Mouse (Mus musculus): ENCODE results near the gene Kdm6b. TPM values are rescaled to one million over a fixed set of nuclear protein-coding genes. Genes with fewer than 3 reads are reported as not detected.

Kdm6b gene
- polyA plus RNA-seq, 1 experiment from 2014 or later: 17.4 TPM

GRCm38 (mm10) chr11:69410310-69411072 is 3.0 kb downstream of the Kdm6b start:
- H3K4me2 ChIP-seq: peak overlapping the region; percentile 97
- peak overlapping the region; percentile 74 for H3K9ac ChIP-seq (ENCODE audit: low read depth, low read length)
- WGBS: under 1% methylated on average over 41 of the region's 41 CpGs
- H3K27me3 ChIP-seq (replicated peaks; ENCODE audit: control insufficient read depth, insufficient read depth, low read length): no peaks in the 10 kb centered on the region
- H3K36me3 ChIP-seq (ENCODE audit: control insufficient read depth, insufficient read depth, low read length): peaks cover 17% of the 10 kb centered on the region
- peaks cover 48% of the 10 kb centered on the region for H3K4me1 ChIP-seq (replicated peaks; ENCODE audit: control insufficient read depth, insufficient read depth, low read length)
- H3K27ac ChIP-seq (ENCODE audit: low read depth, low read length): peak overlapping the region; percentile 95
- DNase-seq (ENCODE audit: low spot score) (peak; percentile 72), ATAC-seq (replicated peaks; ENCODE audit: low FRiP score) (peak; percentile 4)
- no peaks in the 10 kb centered on the region for H3K9me3 ChIP-seq (ENCODE audit: control insufficient read depth, low read length)
- H3K4me3 ChIP-seq (ENCODE audit: low read depth, low read length): peak overlapping the region; percentile 85

GRCm38 (mm10) chr11:69410045-69410309 is 3.5 kb downstream of the Kdm6b start:
- H3K4me1 ChIP-seq (replicated peaks; ENCODE audit: control insufficient read depth, insufficient read depth, low read length): peaks cover 43% of the 10 kb centered on the region
- H3K9ac ChIP-seq (ENCODE audit: low read depth, low read length): peak overlapping the region; percentile 74
- ATAC-seq (replicated peaks; ENCODE audit: low FRiP score) (no peak), DNase-seq (ENCODE audit: low spot score) (no peak)
- under 1% methylated on average over 18 of the region's 18 CpGs for WGBS
- H3K4me3 ChIP-seq (ENCODE audit: low read depth, low read length): peak overlapping the region; percentile 85
- no peaks in the 10 kb centered on the region for H3K9me3 ChIP-seq (ENCODE audit: control insufficient read depth, low read length)
- no peaks in the 10 kb centered on the region for H3K27me3 ChIP-seq (replicated peaks; ENCODE audit: control insufficient read depth, insufficient read depth, low read length)
- peaks cover 22% of the 10 kb centered on the region for H3K36me3 ChIP-seq (ENCODE audit: control insufficient read depth, insufficient read depth, low read length)
- peak overlapping the region; percentile 95 for H3K27ac ChIP-seq (ENCODE audit: low read depth, low read length)
- peak overlapping the region; percentile 97 for H3K4me2 ChIP-seq

DNA sequence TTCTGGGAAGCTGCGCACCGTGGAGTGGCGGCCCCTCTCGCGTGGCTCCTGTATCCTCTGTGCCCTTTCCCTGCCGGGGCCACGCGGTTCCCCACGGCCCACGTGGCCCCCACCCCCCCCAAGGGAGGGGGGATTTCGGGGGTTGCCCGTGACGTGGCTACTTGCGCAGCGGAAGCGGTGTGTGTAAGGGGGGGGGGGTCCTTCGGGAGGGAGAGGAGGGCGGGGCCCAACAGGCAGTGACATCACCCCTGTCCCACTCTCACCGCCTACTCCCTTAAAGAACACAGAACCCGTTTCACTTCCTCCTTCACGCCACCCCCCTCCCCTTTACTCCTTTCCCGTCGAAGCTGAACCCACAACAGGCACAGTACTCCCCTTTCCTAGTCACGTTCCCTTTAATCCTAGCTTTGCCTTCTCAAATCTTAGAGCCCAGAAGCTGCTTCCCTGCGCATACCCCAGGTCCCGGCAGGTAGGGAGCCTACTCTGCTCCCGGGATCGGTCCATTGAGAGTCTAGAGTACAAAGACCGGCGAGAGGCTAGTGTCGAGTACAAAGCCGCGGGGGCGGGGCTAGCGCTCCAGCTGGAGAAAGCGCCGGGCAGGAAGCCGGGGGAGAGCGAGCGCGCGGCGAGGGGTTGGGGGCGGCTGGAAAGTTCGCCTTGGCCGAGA is 4.0 kb downstream of the Kdm6b start:
- Histone ChIP-seq H3K9ac (ENCODE audit: low read depth, low read length) (peak overlapping the region; percentile 74), H3K4me1 (replicated peaks; ENCODE audit: control insufficient read depth, insufficient read depth, low read length) (peaks cover 38% of the 10 kb centered on the region), H3K4me3 (ENCODE audit: low read depth, low read length) (peak overlapping the region; percentile 85), H3K27me3 (replicated peaks; ENCODE audit: control insufficient read depth, insufficient read depth, low read length) (no peaks in the 10 kb centered on the region), H3K9me3 (ENCODE audit: control insufficient read depth, low read length) (no peaks in the 10 kb centered on the region), H3K4me2 (peak overlapping the region; percentile 97), H3K36me3 (ENCODE audit: control insufficient read depth, insufficient read depth, low read length) (peaks cover 26% of the 10 kb centered on the region), H3K27ac (ENCODE audit: low read depth, low read length) (peak overlapping the region; percentile 95)
- peak; percentile 53; the same call in 1 of the 2 replicates for ATAC-seq (replicated peaks; ENCODE audit: low FRiP score)
- under 1% methylated on average over 41 of the region's 46 CpGs for WGBS
- DNase-seq (ENCODE audit: low spot score): peak; percentile 89

GRCm38 (mm10) chr11:69408541-69409377 is 4.7 kb downstream of the Kdm6b start:
- H3K4me2 ChIP-seq: peak overlapping the region; percentile 97
- H3K4me3 ChIP-seq (ENCODE audit: low read depth, low read length): peak overlapping the region; percentile 85
- peak overlapping the region; percentile 95 for H3K27ac ChIP-seq (ENCODE audit: low read depth, low read length)
- peaks cover 32% of the 10 kb centered on the region for H3K36me3 ChIP-seq (ENCODE audit: control insufficient read depth, insufficient read depth, low read length)
- no peaks in the 10 kb centered on the region for H3K27me3 ChIP-seq (replicated peaks; ENCODE audit: control insufficient read depth, insufficient read depth, low read length)
- peaks cover 31% of the 10 kb centered on the region for H3K4me1 ChIP-seq (replicated peaks; ENCODE audit: control insufficient read depth, insufficient read depth, low read length)
- peak overlapping the region; percentile 74 for H3K9ac ChIP-seq (ENCODE audit: low read depth, low read length)
- no peaks in the 10 kb centered on the region for H3K9me3 ChIP-seq (ENCODE audit: control insufficient read depth, low read length)
- DNase-seq (ENCODE audit: low spot score): peak; percentile 78
- 0% methylated on average over 33 of the region's 33 CpGs for WGBS
- ATAC-seq (replicated peaks; ENCODE audit: low FRiP score): peak; percentile 76

- Histone ChIP-seq H3K27me3 (replicated peaks; ENCODE audit: control insufficient read depth, insufficient read depth, low read length) (no peaks in the 10 kb centered on the region), H3K36me3 (ENCODE audit: control insufficient read depth, insufficient read depth, low read length) (peaks cover 37% of the 10 kb centered on the region), H3K4me1 (replicated peaks; ENCODE audit: control insufficient read depth, insufficient read depth, low read length) (peaks cover 20% of the 10 kb centered on the region), H3K27ac (ENCODE audit: low read depth, low read length) (no peak overlapping the region), H3K4me3 (ENCODE audit: low read depth, low read length) (peak overlapping the region; percentile 85), H3K9ac (ENCODE audit: low read depth, low read length) (no peak overlapping the region), H3K9me3 (ENCODE audit: control insufficient read depth, low read length) (no peaks in the 10 kb centered on the region), H3K4me2 (peak overlapping the region; percentile 97)
- DNase-seq (ENCODE audit: low spot score) (no peak), ATAC-seq (replicated peaks; ENCODE audit: low FRiP score) (no peak)
- 83% methylated on average over 4 of the region's 4 CpGs for WGBS
Observed at GRCm38 (mm10) chr11:69407724-69408004, 5.8 kb downstream of the Kdm6b start.

DNA sequence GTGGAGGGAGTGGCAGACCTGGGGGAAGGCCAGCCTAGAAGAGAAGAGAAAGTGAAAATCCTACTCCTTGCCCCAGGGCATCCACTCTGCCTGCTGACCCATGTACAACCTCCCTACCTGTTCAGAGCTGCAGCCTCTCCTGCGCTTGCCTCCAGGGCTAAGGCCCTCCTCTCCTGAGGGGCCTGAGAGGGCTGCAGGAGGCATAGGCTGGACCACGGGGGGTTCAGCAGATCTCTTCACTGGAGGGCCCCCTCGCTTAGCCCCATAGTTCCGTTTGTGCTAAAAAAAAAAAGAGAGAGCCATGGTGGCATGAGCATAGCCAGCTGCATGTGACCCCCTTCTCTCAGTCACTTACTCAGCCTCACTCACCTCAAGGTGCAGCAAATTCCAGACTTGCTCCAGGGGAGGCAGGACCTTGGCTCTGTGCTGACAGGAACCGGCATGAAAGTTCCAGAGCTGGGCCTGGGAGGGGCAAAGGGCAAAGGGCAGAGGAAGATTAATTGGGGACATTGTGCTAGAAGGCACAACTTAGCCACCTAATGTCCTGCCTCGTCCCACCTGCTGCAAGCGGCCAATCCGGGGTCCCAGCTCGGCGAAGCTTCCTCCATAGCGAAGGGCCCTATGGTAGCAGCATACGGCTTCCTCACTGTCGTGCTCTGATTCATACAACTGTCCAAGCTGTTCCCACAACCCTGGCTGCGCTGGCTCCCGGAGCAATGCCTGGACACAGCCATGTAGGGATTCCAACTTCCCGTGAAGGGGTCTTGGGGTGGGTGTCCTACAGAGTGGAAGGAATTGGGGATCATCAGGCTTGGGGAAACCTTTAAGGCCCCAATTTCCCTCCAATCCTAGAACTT is 6.4 kb downstream of the Kdm6b start:
- Histone ChIP-seq H3K27ac (ENCODE audit: low read depth, low read length) (no peak overlapping the region), H3K27me3 (replicated peaks; ENCODE audit: control insufficient read depth, insufficient read depth, low read length) (no peaks in the 10 kb centered on the region), H3K9ac (ENCODE audit: low read depth, low read length) (no peak overlapping the region), H3K4me2 (0 out of 2 replicates have a peak overlapping the region, but pooled peaks have one; percentile 97), H3K4me3 (ENCODE audit: low read depth, low read length) (no peak overlapping the region), H3K9me3 (ENCODE audit: control insufficient read depth, low read length) (no peaks in the 10 kb centered on the region), H3K4me1 (replicated peaks; ENCODE audit: control insufficient read depth, insufficient read depth, low read length) (peaks cover 14% of the 10 kb centered on the region), H3K36me3 (ENCODE audit: control insufficient read depth, insufficient read depth, low read length) (peaks cover 40% of the 10 kb centered on the region)
- no peak for ATAC-seq (replicated peaks; ENCODE audit: low FRiP score)
- 89% methylated on average over 16 of the region's 16 CpGs for WGBS
- DNase-seq (ENCODE audit: low spot score): no peak

DNA sequence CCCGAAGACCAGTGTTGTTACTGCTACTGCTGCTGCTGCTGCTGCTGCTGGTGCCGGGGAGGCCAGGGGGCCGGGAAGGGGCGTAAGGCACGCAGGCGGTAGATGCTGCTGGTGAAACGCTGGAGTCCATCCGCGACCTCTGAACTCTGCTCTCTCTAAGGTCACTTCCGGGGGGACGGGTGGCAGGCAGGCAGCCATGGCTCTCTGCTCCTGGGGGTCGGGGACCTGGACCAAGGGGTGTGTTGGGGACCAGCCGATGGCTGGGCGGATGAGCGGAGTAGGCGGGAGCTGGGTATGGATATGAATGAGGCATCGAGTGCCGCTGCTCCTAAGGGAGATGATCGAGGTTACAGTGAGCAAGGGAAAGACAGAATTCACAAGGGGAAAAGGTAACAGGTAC is 7.2 kb downstream of the Kdm6b start:
- H3K36me3 ChIP-seq (ENCODE audit: control insufficient read depth, insufficient read depth, low read length): peaks cover 48% of the 10 kb centered on the region
- no peak overlapping the region for H3K9ac ChIP-seq (ENCODE audit: low read depth, low read length)
- no peak overlapping the region for H3K27ac ChIP-seq (ENCODE audit: low read depth, low read length)
- H3K4me2 ChIP-seq: no peak overlapping the region
- peaks cover 13% of the 10 kb centered on the region for H3K4me1 ChIP-seq (replicated peaks; ENCODE audit: control insufficient read depth, insufficient read depth, low read length)
- H3K4me3 ChIP-seq (ENCODE audit: low read depth, low read length): no peak overlapping the region
- WGBS: 91% methylated on average over 19 of the region's 19 CpGs
- ATAC-seq (replicated peaks; ENCODE audit: low FRiP score) (no peak), DNase-seq (ENCODE audit: low spot score) (no peak)
- no peaks in the 10 kb centered on the region for H3K27me3 ChIP-seq (replicated peaks; ENCODE audit: control insufficient read depth, insufficient read depth, low read length)
- no peaks in the 10 kb centered on the region for H3K9me3 ChIP-seq (ENCODE audit: control insufficient read depth, low read length)

All from liver, embryonic 11.5 days (tissue).